Mouse (Mus musculus): Measurements from ENCODE around the gene Mccc1.

Mccc1 gene

GRCm38 (mm10) chr3:35918229-35918628 is 82.2 kb downstream of the Mccc1 start:
- DNase-seq (ENCODE audit: low spot score in 2 of 2) = no peak

All from frontal cortex, postnatal 10 days (tissue).